Mouse (Mus musculus): ENCODE measurements around the gene Grik1. TPM values are rescaled to one million over a fixed set of nuclear protein-coding genes. Genes with fewer than 3 reads are reported as not detected.

Grik1 gene
- polyA plus RNA-seq (2015; fragmentation: Nextera tagmentation; extraction: Ambion mirVana) = 0.25 and 0.49 TPM in 2 replicates

GRCm38 (mm10) chr16:88290132-88290772 lies at the start of gene Grik1:
Gene Grik1, minus strand, starts transcription at chr16:88290265.
- Histone ChIP-seq H3K4me1 (peaks cover 14% of the 10 kb centered on the region), H3K9me3 (no peaks in the 10 kb centered on the region), H3K4me3 (peak within 1 kb of the TSS; percentile 51), H3K4me2 (peak within 1 kb of the TSS; percentile 88), H3K36me3 (no peaks in the 10 kb centered on the region), H3K27ac (replicated peaks) (no peak within 1 kb of the TSS), H3K27me3 (replicated peaks) (peaks cover 61% of the 10 kb centered on the region), H3K9ac (peak within 1 kb of the TSS; percentile 28; the same call in 1 of the 2 replicates)
- ATAC-seq (ENCODE audit: extremely low read depth, insufficient number of reproducible peaks, low FRiP score, low TSS enrichment) = no peak
- WGBS = 3% methylated on average over 27 of the region's 27 CpGs

DNA sequence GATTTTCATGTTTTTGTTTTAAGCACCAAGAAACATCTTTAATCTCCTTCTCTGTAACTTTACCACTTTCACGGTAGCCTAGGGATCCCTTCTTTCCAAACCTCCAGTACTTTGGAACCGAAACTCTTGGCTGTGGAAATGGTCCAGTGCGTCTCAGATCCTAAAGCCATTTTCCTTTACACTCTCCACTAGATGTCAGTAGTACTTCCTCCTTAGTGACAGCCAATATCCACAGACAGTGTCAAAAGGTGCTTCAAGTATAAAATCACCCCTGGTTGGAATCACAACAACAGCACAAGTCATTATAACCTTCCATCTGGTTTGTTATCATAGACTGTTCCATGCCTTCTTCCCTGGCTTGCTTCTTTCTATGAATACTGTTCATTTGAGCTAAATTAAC lies 4.1 kb upstream of the Grik1 start:
- Histone ChIP-seq H3K4me2 (no peak overlapping the region), H3K36me3 (no peaks in the 10 kb centered on the region), H3K9ac (no peak overlapping the region), H3K9me3 (no peaks in the 10 kb centered on the region), H3K27me3 (replicated peaks) (peaks cover 31% of the 10 kb centered on the region), H3K27ac (replicated peaks) (no peak overlapping the region), H3K4me3 (no peak overlapping the region), H3K4me1 (peaks cover 12% of the 10 kb centered on the region)
- no peak for ATAC-seq (ENCODE audit: extremely low read depth, insufficient number of reproducible peaks, low FRiP score, low TSS enrichment)
- 47% methylated on average over 3 of the region's 3 CpGs for WGBS

- Histone ChIP-seq H3K4me2 (peak overlapping the region; percentile 88), H3K27ac (replicated peaks) (no peak overlapping the region), H3K9me3 (no peaks in the 10 kb centered on the region), H3K4me3 (peak overlapping the region; percentile 51), H3K4me1 (peaks cover 14% of the 10 kb centered on the region), H3K9ac (0 out of 2 replicates have a peak overlapping the region, but pooled peaks have one; percentile 28), H3K27me3 (replicated peaks) (peaks cover 62% of the 10 kb centered on the region), H3K36me3 (no peaks in the 10 kb centered on the region)
- no peak for ATAC-seq (ENCODE audit: extremely low read depth, insufficient number of reproducible peaks, low FRiP score, low TSS enrichment)
- WGBS = under 1% methylated on average over 40 of the region's 40 CpGs
Observed at GRCm38 (mm10) chr16:88289421-88290081, 514 bp downstream of the Grik1 start.

DNA sequence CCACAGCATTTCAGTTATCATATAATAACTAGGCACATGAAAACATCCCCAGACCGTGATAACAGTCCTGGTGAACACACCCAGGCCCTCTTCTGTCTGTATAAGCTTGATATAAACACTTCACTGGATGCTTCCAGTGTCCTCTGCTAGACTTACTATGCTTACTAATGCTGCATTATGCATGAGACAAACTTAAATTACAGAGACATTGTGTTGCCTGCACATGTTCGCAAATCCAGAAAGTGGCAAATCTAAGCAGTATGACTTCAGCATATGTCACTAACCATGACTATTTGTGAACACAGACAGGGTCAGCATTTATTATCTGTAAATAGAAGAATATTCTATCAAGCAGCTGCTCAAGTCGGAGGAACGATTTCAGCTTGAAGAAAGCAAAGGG lies 31.7 kb downstream of the Grik1 start:
- no peak overlapping the region for H3K27ac ChIP-seq (replicated peaks)
- H3K36me3 ChIP-seq = no peaks in the 10 kb centered on the region
- no peaks in the 10 kb centered on the region for H3K4me1 ChIP-seq
- H3K27me3 ChIP-seq (replicated peaks) = no peaks in the 10 kb centered on the region
- no peak overlapping the region for H3K4me2 ChIP-seq
- no peak overlapping the region for H3K4me3 ChIP-seq
- no peak for ATAC-seq (ENCODE audit: extremely low read depth, insufficient number of reproducible peaks, low FRiP score, low TSS enrichment)
- WGBS = 78% methylated on average over 4 of the region's 4 CpGs
- no peaks in the 10 kb centered on the region for H3K9me3 ChIP-seq
- H3K9ac ChIP-seq = no peak overlapping the region

DNA sequence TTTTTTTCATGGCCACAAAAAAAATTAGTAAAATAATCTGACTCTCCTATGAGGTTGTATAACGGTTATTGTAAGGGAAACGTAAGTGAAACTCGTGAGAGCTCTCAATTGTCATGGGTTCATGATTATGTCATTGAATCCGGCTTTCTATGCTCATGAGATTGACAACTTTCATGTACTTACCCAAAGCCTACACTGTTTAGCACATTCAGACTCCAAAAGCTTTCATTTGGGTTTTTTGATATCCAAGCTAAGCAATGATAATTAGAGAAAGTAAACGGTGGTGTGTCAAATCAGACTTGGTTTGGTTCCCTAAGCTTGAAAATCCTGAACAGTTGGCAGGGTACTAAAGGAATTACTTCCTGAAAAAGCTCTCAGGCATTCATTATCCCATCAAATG lies 33.0 kb downstream of the Grik1 start:
- WGBS = 82% methylated on average over 5 of the region's 5 CpGs
- no peak overlapping the region for H3K27ac ChIP-seq (replicated peaks)
- H3K9me3 ChIP-seq = no peaks in the 10 kb centered on the region
- H3K36me3 ChIP-seq = no peaks in the 10 kb centered on the region
- ATAC-seq (ENCODE audit: extremely low read depth, insufficient number of reproducible peaks, low FRiP score, low TSS enrichment) = no peak
- H3K4me1 ChIP-seq = no peaks in the 10 kb centered on the region
- no peak overlapping the region for H3K4me3 ChIP-seq
- no peak overlapping the region for H3K9ac ChIP-seq
- H3K27me3 ChIP-seq (replicated peaks) = no peaks in the 10 kb centered on the region
- no peak overlapping the region for H3K4me2 ChIP-seq

- H3K4me1 ChIP-seq = no peaks in the 10 kb centered on the region
- no peak for ATAC-seq (ENCODE audit: extremely low read depth, insufficient number of reproducible peaks, low FRiP score, low TSS enrichment)
- H3K36me3 ChIP-seq = no peaks in the 10 kb centered on the region
- no peak overlapping the region for H3K4me3 ChIP-seq
- no peaks in the 10 kb centered on the region for H3K9me3 ChIP-seq
- 74% methylated on average over 3 of the region's 3 CpGs for WGBS
- no peaks in the 10 kb centered on the region for H3K27me3 ChIP-seq (replicated peaks)
- H3K9ac ChIP-seq = no peak overlapping the region
- H3K27ac ChIP-seq (replicated peaks) = no peak overlapping the region
- H3K4me2 ChIP-seq = no peak overlapping the region
Observed at GRCm38 (mm10) chr16:88256101-88256500, 34.0 kb downstream of the Grik1 start.

- H3K9ac ChIP-seq = no peak overlapping the region
Observed at GRCm38 (mm10) chr16:88252676-88253075, 37.4 kb downstream of the Grik1 start.

GRCm38 (mm10) chr16:88251049-88251448 lies 39.0 kb downstream of the Grik1 start:
- 71% methylated on average over 5 of the region's 5 CpGs for WGBS
- Histone ChIP-seq H3K27ac (replicated peaks) (no peak overlapping the region), H3K36me3 (no peaks in the 10 kb centered on the region), H3K4me2 (no peak overlapping the region), H3K9ac (no peak overlapping the region), H3K27me3 (replicated peaks) (no peaks in the 10 kb centered on the region), H3K4me1 (no peaks in the 10 kb centered on the region), H3K4me3 (no peak overlapping the region), H3K9me3 (no peaks in the 10 kb centered on the region)
- ATAC-seq (ENCODE audit: extremely low read depth, insufficient number of reproducible peaks, low FRiP score, low TSS enrichment) = no peak

More at GRCm38 (mm10) chr16:88252676-88253075, 37.4 kb downstream of the Grik1 start:
- 73% methylated on average over 2 of the region's 2 CpGs for WGBS
- no peaks in the 10 kb centered on the region for H3K4me1 ChIP-seq
- H3K9me3 ChIP-seq = no peaks in the 10 kb centered on the region
- H3K4me2 ChIP-seq = no peak overlapping the region
- H3K36me3 ChIP-seq = no peaks in the 10 kb centered on the region
- H3K27me3 ChIP-seq (replicated peaks) = no peaks in the 10 kb centered on the region
- no peak overlapping the region for H3K27ac ChIP-seq (replicated peaks)
- ATAC-seq (ENCODE audit: extremely low read depth, insufficient number of reproducible peaks, low FRiP score, low TSS enrichment) = no peak
- H3K4me3 ChIP-seq = no peak overlapping the region

- WGBS = 60% methylated on average over 3 of the region's 3 CpGs
- no peak for ATAC-seq (ENCODE audit: extremely low read depth, insufficient number of reproducible peaks, low FRiP score, low TSS enrichment)
Observed at GRCm38 (mm10) chr16:88249825-88250224, 40.2 kb downstream of the Grik1 start.

DNA sequence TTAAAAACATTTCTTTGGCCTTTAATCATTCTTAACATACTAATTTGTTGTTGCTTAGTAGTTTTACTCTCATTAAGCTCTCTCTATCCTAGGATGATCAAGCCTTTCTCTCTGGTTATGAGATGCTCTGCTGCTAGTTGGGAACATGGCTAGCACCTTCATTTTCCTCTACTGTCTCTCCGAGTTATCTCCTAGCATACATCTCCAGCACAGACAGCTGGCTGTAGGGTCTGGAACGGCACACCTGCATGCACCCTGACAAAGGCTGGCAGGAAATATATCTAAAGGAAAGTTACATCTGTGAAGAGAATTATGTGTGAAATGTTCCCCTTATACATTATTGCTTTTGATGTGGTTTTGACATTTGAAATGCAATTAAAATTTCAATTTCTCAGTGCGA lies 42.5 kb downstream of the Grik1 start:
- Histone ChIP-seq H3K4me2 (no peak overlapping the region), H3K4me3 (no peak overlapping the region), H3K9ac (no peak overlapping the region), H3K9me3 (no peaks in the 10 kb centered on the region), H3K27ac (replicated peaks) (no peak overlapping the region), H3K36me3 (no peaks in the 10 kb centered on the region), H3K4me1 (no peaks in the 10 kb centered on the region), H3K27me3 (replicated peaks) (no peaks in the 10 kb centered on the region)
- WGBS = 75% methylated on average over 3 of the region's 3 CpGs
- no peak for ATAC-seq (ENCODE audit: extremely low read depth, insufficient number of reproducible peaks, low FRiP score, low TSS enrichment)

More at GRCm38 (mm10) chr16:88249825-88250224, 40.2 kb downstream of the Grik1 start:
- Histone ChIP-seq H3K9me3 (no peaks in the 10 kb centered on the region), H3K9ac (no peak overlapping the region), H3K27ac (replicated peaks) (no peak overlapping the region), H3K27me3 (replicated peaks) (no peaks in the 10 kb centered on the region), H3K4me1 (no peaks in the 10 kb centered on the region), H3K4me3 (no peak overlapping the region), H3K36me3 (no peaks in the 10 kb centered on the region), H3K4me2 (no peak overlapping the region)

DNA sequence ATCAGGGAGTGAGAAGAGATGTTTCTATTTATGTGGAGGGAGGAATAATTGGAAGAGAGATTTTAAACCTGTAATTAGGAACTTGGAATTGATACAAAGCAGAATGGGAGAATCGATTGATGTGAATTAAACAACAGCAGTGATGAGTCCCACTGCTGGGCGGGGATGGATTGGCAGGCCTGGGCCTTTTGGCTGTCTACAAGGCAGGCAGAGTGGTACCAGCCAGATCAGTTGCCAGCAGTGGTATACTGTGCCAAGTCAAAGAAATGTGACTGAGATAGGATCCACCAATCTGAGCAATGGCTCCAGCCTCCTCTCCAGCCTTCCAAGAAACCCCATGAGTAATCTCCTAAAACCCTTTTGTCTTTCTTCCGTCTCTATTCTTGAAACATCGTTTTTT lies 45.4 kb downstream of the Grik1 start:
- H3K9ac ChIP-seq = no peak overlapping the region
- H3K4me3 ChIP-seq = no peak overlapping the region
- no peaks in the 10 kb centered on the region for H3K27me3 ChIP-seq (replicated peaks)
- H3K4me1 ChIP-seq = no peaks in the 10 kb centered on the region
- H3K36me3 ChIP-seq = no peaks in the 10 kb centered on the region
- H3K27ac ChIP-seq (replicated peaks) = no peak overlapping the region
- H3K4me2 ChIP-seq = no peak overlapping the region
- no peak for ATAC-seq (ENCODE audit: extremely low read depth, insufficient number of reproducible peaks, low FRiP score, low TSS enrichment)
- no peaks in the 10 kb centered on the region for H3K9me3 ChIP-seq
- 80% methylated on average over 4 of the region's 4 CpGs for WGBS

GRCm38 (mm10) chr16:88225616-88226015 lies 64.4 kb downstream of the Grik1 start:
- 52% methylated on average over 16 of the region's 16 CpGs for WGBS
- Histone ChIP-seq H3K4me1 (no peaks in the 10 kb centered on the region), H3K9ac (no peak overlapping the region), H3K4me2 (no peak overlapping the region), H3K27me3 (replicated peaks) (no peaks in the 10 kb centered on the region), H3K27ac (replicated peaks) (no peak overlapping the region), H3K36me3 (no peaks in the 10 kb centered on the region), H3K9me3 (no peaks in the 10 kb centered on the region), H3K4me3 (no peak overlapping the region)
- no peak; the same call in 1 of the 2 replicates for ATAC-seq (ENCODE audit: extremely low read depth, insufficient number of reproducible peaks, low FRiP score, low TSS enrichment)

Measured in heart, embryonic 13.5 days (tissue).